Mouse (Mus musculus): ENCODE data around the gene Hmcn2. TPM values are rescaled to one million over a fixed set of nuclear protein-coding genes. Genes with fewer than 3 reads are reported as not detected.
A peak's percentile ranks its signal among the peaks of the same experiment; 100 is the strongest.

The Hmcn2 gene
- polyA plus RNA-seq, 1 experiment from 2014 or later, result 4.1 TPM

DNA sequence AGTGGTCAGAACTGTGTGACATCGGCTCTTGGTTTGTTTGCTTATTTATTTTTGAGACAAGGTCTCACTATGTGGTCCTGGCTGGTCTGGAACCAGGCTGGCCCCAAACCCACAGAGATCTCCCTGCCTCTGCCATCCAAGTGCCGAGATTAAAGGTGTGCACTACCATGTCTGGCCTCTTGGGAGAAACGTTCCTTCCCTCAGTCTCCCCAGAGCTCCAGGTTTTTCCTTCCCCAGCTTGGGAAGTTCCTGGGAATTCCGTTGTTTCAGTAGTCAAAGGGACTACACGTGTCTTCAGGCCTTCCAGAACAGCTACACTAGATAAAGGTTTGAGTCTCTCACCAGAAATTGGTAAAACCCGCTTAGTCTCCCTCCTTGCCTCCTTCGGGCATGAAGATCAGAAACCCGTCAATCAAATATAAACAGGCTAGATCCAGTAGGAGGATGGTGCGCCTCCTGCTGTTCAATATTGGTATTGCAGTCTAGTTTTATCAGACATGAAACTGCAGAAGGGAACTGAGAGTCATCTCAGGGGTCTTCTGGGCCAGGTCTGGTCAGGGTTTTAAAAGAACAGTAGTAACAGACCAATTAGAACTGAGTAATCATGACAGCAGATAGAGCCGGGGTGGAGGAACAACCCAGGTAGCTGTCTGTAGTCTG is 158.3 kb downstream of the Hmcn2 start:
- WGBS, result 45% methylated on average over 10 of the region's 10 CpGs
- ATAC-seq (ENCODE audit: insufficient read depth, low FRiP score, low read depth), result no peak
- Histone ChIP-seq H3K36me3 (no peaks in the 10 kb centered on the region), H3K27me3 (replicated peaks) (peaks cover 13% of the 10 kb centered on the region), H3K4me1 (peaks cover 27% of the 10 kb centered on the region), H3K4me3 (replicated peaks) (no peak overlapping the region), H3K4me2 (no peak overlapping the region), H3K27ac (no peak overlapping the region), H3K9ac (no peak overlapping the region), H3K9me3 (no peaks in the 10 kb centered on the region)

DNA sequence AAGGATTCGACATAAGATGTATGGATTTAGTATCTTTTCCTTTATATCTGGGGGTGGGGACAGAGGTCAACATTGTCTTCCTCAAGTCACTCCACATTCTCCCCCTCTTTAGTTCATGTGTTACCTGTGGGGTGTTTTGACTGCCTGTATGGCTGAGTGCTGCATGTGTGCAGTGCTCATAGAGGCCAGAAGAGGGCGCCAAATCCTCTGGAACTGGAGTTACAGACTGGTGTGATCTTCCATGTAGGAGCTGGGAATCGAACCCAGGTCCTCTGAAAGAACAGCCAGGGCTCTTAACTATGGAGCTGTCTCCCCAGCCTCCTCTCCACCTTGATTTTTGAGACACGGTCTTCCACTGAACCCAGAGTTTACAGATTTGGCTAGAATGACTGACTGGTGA is 159.7 kb downstream of the Hmcn2 start:
- peaks cover 27% of the 10 kb centered on the region for H3K4me1 ChIP-seq
- H3K27ac ChIP-seq, result no peak overlapping the region
- no peak for ATAC-seq (ENCODE audit: insufficient read depth, low FRiP score, low read depth)
- H3K36me3 ChIP-seq, result no peaks in the 10 kb centered on the region
- H3K9me3 ChIP-seq, result no peaks in the 10 kb centered on the region
- H3K9ac ChIP-seq, result no peak overlapping the region
- 70% methylated on average over 4 of the region's 4 CpGs for WGBS
- no peak overlapping the region for H3K4me2 ChIP-seq
- no peak overlapping the region for H3K4me3 ChIP-seq (replicated peaks)
- H3K27me3 ChIP-seq (replicated peaks), result peaks cover 13% of the 10 kb centered on the region

DNA sequence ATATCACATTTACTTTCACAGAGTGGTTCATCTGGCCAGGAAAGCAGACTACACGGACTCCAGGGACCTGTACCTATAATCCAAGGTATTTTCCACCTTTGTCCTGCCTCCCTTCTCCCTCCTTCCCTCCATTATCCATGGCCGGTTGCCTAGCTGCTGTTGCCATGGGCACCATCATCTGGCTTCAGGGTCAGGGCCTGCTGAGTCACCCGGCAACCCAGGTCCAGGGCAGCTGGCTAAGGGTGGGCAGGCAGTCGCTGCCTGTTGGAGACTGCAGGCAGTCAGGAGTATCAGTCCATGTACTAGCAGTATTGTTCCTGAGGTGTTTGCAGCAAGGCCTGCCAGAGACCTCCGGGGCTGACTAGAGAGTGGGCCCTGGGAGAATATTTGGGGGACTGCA is 160.5 kb downstream of the Hmcn2 start:
- Histone ChIP-seq H3K36me3 (no peaks in the 10 kb centered on the region), H3K9ac (no peak overlapping the region), H3K27me3 (replicated peaks) (peaks cover 11% of the 10 kb centered on the region), H3K4me1 (peaks cover 24% of the 10 kb centered on the region), H3K4me3 (replicated peaks) (no peak overlapping the region), H3K4me2 (no peak overlapping the region), H3K9me3 (no peaks in the 10 kb centered on the region), H3K27ac (no peak overlapping the region)
- ATAC-seq (ENCODE audit: insufficient read depth, low FRiP score, low read depth), result no peak
- 70% methylated on average over 5 of the region's 5 CpGs for WGBS

DNA sequence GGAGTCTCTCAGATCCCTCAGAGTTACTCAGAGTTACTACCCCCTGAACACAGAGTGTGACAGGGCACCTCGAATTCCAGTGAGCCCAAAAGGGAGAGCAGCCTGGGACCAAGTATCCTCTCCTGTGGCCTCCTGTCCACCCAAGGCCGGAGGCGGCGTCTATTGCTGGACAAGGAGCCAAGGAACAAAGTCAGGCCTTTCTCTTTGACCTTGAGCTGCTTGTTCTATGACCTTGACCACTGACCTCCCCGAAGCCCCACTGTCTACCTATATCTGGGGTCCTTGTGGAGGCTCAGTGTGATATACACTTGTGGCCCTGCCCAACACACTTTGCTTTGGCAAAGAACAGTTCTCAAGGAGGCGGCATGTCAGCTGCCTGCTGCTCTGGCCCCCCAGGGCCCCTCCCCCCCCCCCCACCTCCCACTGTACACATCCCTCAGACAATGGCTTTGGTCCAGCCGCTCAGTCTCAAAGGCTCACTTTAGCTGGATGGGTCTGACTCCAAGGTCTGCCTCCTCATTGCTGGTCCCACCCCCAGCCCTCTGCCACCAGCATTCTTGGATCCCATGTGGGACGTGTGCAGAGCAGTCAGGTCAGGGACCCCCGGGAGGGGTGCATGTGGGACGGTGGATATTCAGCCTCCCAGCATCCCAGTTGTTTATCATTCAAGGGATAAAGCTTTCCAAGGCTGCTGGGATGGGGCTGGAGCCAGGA is 162.0 kb downstream of the Hmcn2 start:
- 61% methylated on average over 10 of the region's 10 CpGs for WGBS
- Histone ChIP-seq H3K9ac (no peak overlapping the region), H3K36me3 (no peaks in the 10 kb centered on the region), H3K27me3 (replicated peaks) (peaks cover 11% of the 10 kb centered on the region), H3K9me3 (no peaks in the 10 kb centered on the region), H3K27ac (no peak overlapping the region), H3K4me3 (replicated peaks) (no peak overlapping the region), H3K4me1 (peaks cover 10% of the 10 kb centered on the region; the same call in 1 of the 2 replicates), H3K4me2 (no peak overlapping the region)
- 0 out of 2 replicates have a peak, but pooled peaks have one; percentile 12 for ATAC-seq (ENCODE audit: insufficient read depth, low FRiP score, low read depth)

DNA sequence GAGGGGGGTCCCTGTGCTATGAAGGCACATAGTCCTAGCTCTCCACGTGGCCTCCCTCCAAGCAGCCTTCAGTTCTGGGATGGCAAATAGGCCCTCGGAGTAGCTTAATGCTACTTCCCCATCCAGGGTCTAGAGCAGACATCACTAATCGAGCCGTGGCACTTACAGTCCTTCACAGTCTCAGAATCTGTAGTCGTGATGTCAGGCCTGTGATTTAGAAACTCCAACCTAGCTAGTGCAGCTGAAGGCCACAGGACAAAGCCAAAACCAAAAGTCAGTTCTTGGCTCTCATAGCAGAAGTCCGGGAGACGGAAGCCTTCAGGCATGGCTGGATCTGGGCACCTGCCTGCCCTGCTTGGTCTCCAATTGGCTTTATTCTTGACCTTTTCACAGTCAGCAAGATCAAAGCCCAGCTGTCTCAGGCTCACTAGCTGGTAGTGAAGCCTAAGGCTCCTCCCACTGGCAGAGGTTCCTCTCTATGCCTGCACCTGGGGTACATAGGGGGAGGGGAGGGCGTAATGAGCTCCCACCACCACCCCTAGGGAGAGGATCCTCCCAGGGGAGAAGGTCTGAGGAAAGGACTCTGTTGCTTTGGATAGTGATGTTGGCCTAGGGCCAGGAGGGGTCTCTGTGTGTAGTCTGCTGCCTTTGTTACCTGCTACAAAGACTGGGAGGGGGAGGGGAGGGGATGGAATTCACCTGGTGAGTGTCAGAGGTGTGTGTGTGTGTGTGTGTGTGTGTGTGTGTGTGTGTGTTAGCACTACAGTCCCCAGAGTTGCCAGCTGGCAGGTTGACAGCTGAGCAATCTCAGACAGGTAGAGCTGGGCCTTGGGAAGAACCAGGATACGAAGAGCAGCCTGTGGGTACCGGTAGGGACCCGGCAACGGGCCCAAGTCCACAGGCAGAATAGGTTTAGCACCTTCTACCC is 163.3 kb downstream of the Hmcn2 start:
- Histone ChIP-seq H3K4me2 (no peak overlapping the region), H3K4me1 (peaks cover 10% of the 10 kb centered on the region; the same call in 1 of the 2 replicates), H3K27me3 (replicated peaks) (peaks cover under 1% of the 10 kb centered on the region; the same call in 1 of the 2 replicates), H3K9ac (no peak overlapping the region), H3K36me3 (no peaks in the 10 kb centered on the region), H3K9me3 (no peaks in the 10 kb centered on the region), H3K27ac (no peak overlapping the region), H3K4me3 (replicated peaks) (no peak overlapping the region)
- WGBS, result 76% methylated on average over 12 of the region's 12 CpGs
- ATAC-seq (ENCODE audit: insufficient read depth, low FRiP score, low read depth), result no peak

DNA sequence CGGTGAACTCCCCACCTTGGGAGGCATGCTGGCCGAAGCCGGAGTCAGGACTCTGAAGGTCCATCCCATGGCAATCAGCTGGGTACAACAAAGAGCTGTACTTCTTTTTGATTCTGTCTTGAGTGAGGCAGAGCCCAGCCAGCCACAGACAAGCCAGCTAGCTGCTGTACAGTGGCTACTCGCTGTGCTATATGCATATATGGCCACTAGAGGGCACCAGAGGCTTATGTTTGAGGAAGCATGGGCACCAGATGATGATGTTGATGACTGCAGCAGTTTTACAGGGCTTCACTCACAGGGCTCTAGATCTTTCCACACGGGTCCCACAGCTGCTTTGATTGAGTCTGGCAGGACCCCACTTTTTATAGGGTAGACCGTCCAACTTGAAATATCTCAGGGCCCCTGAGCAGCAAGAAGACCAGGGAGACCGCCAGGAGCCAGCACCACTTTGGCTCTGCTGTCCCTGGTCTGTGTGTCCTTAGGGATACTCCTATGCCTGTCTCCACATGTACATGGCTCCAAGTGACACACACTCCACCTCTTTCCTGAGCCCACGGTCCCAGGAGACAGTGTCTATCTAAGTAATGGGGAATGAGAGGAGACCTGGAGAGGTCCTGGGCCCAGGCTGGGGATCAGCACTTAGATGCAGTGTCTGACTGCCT is 168.8 kb downstream of the Hmcn2 start:
- WGBS, result 25% methylated on average over 8 of the region's 8 CpGs

DNA sequence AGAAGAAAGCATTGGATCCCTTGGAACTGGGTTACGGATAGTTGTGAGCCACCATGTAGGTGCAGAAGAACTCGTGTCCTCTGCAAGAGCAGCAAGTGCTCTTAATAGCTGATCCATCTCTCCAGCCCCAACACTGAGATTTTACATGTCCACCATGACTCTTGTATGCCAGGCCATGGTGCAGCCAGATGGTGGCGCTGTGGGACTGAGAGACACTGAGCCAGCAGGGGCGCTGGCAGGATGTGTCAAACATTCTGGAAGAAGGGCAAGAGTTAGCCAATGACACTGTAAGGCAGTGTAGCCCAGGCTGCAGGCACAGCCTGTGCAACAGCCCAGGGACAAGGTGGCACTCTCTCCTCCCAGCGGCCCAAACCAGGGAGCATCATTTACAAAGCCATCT is 170.0 kb downstream of the Hmcn2 start:
- Histone ChIP-seq H3K4me2 (no peak overlapping the region), H3K27me3 (replicated peaks) (0 out of 2 replicates have a peak, but pooled peaks cover 5% of the 10 kb centered on the region), H3K4me1 (no peaks in the 10 kb centered on the region), H3K9ac (no peak overlapping the region), H3K27ac (no peak overlapping the region), H3K4me3 (replicated peaks) (no peak overlapping the region), H3K36me3 (no peaks in the 10 kb centered on the region), H3K9me3 (no peaks in the 10 kb centered on the region)
- 28% methylated on average over 5 of the region's 5 CpGs for WGBS
- ATAC-seq (ENCODE audit: insufficient read depth, low FRiP score, low read depth), result no peak

More for the DNA sequence above, 168.8 kb downstream of the Hmcn2 start:
- H3K9me3 ChIP-seq, result no peaks in the 10 kb centered on the region
- no peaks in the 10 kb centered on the region for H3K36me3 ChIP-seq
- ATAC-seq (ENCODE audit: insufficient read depth, low FRiP score, low read depth), result peak; percentile 49; the same call in 1 of the 2 replicates
- 0 out of 2 replicates have a peak, but pooled peaks cover 5% of the 10 kb centered on the region for H3K27me3 ChIP-seq (replicated peaks)
- H3K9ac ChIP-seq, result no peak overlapping the region
- no peak overlapping the region for H3K27ac ChIP-seq
- H3K4me3 ChIP-seq (replicated peaks), result no peak overlapping the region
- no peak overlapping the region for H3K4me2 ChIP-seq
- no peaks in the 10 kb centered on the region for H3K4me1 ChIP-seq

DNA sequence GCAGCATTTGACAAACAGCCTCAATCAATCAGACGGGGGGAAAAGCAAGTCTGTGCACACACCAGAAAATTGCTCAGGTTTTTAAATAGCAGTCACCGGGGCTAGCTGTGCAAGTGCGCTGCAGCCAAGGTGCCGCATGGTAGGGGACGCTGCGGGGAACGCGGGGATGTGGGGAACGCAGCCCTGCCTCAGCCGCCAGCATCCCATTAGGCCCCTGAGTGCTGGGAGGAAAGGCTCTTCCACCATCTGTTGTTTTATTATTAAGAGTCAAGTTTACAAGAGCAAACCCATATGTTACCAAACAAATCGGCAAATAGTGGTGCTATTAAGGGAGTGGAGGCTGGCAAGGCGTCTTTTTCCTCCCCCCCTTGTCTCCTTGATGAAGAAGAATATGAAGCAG is 175.0 kb downstream of the Hmcn2 start:
- Histone ChIP-seq H3K36me3 (no peaks in the 10 kb centered on the region), H3K4me2 (no peak overlapping the region), H3K4me1 (no peaks in the 10 kb centered on the region), H3K27ac (no peak overlapping the region), H3K4me3 (replicated peaks) (no peak overlapping the region), H3K9ac (no peak overlapping the region), H3K27me3 (replicated peaks) (0 out of 2 replicates have a peak, but pooled peaks cover 5% of the 10 kb centered on the region), H3K9me3 (no peaks in the 10 kb centered on the region)
- no peak for ATAC-seq (ENCODE audit: insufficient read depth, low FRiP score, low read depth)
- WGBS, result 40% methylated on average over 12 of the region's 12 CpGs

DNA sequence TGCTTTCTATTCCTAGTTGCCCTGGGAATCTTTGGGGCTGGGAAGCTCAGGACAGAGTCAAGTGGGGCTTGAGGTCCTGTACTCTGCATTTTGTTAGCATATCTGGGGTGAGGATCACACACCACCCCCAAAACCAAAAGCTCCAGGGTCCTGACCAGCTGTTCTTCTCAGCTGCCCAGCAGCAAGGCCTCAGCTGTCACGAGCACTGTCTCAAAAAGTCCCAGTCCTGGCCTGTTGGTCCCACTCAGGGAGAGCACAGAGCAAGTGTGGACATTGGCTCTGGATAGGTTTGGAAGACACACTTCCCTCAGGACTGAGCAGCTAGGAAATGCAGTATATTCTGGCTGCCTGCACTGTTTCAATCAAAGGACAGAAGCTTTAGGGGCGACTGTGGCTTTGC is 176.3 kb downstream of the Hmcn2 start:
- Histone ChIP-seq H3K27me3 (replicated peaks) (no peaks in the 10 kb centered on the region), H3K9me3 (no peaks in the 10 kb centered on the region), H3K27ac (no peak overlapping the region), H3K36me3 (no peaks in the 10 kb centered on the region), H3K9ac (no peak overlapping the region), H3K4me2 (no peak overlapping the region), H3K4me1 (no peaks in the 10 kb centered on the region), H3K4me3 (replicated peaks) (no peak overlapping the region)
- WGBS, result 85% methylated on average over 2 of the region's 2 CpGs
- ATAC-seq (ENCODE audit: insufficient read depth, low FRiP score, low read depth), result no peak

DNA sequence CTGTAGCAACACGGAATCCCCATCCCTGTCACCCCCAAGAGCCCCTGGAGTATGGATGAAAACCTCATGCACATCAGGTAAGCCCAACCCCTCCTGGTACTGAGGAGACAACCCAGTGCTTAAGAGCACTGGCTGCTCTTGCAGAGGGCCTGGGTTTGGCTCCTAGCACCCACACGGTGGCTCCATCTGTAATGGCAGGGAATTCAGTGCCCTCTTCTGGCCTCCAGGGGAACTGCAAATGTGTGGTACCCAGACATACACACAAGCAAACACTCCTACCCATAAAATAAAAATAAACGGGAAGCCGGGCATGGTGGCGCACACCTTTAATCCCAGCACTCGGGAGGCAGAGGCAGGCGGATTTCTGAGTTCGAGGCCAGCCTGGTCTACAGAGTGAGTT is 178.1 kb downstream of the Hmcn2 start:
- no peak overlapping the region for H3K4me2 ChIP-seq
- H3K4me1 ChIP-seq, result no peaks in the 10 kb centered on the region
- no peak overlapping the region for H3K9ac ChIP-seq
- 91% methylated on average over 8 of the region's 8 CpGs for WGBS
- no peaks in the 10 kb centered on the region for H3K36me3 ChIP-seq
- H3K27ac ChIP-seq, result no peak overlapping the region
- no peak for ATAC-seq (ENCODE audit: insufficient read depth, low FRiP score, low read depth)
- H3K27me3 ChIP-seq (replicated peaks), result no peaks in the 10 kb centered on the region
- H3K4me3 ChIP-seq (replicated peaks), result no peak overlapping the region
- H3K9me3 ChIP-seq, result no peaks in the 10 kb centered on the region

DNA sequence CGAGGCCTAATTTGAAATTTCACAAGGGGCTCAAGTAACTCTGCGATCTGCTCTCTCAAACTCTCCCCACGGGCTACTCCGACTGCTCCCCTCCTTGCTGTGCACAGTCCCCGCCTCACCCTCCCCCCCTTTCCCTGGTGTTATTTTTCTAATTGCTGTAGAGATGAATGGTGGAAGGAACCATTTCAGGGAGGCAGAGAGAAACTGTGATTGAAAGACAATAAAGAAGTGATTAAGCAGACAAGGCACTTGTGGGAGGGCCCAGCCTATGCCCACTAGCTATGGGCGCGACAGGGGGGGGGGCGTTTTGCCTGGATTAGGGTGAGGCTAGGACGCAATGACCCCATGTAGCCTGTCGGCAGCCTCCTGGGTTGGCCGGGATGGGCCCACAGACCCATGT is 179.0 kb downstream of the Hmcn2 start:
- no peak overlapping the region for H3K9ac ChIP-seq
- ATAC-seq (ENCODE audit: insufficient read depth, low FRiP score, low read depth), result no peak
- H3K36me3 ChIP-seq, result no peaks in the 10 kb centered on the region
- WGBS, result 76% methylated on average over 11 of the region's 11 CpGs
- no peak overlapping the region for H3K4me2 ChIP-seq
- H3K4me1 ChIP-seq, result no peaks in the 10 kb centered on the region
- no peaks in the 10 kb centered on the region for H3K27me3 ChIP-seq (replicated peaks)
- H3K27ac ChIP-seq, result no peak overlapping the region
- no peaks in the 10 kb centered on the region for H3K9me3 ChIP-seq
- H3K4me3 ChIP-seq (replicated peaks), result no peak overlapping the region
